Mouse (Mus musculus): ENCODE data around the gene P3h1. TPM values are rescaled to one million over a fixed set of nuclear protein-coding genes. Genes with fewer than 3 reads are reported as not detected.

The P3h1 gene
- polyA plus RNA-seq, 1 experiment from 2014 or later: 12.1 TPM

DNA sequence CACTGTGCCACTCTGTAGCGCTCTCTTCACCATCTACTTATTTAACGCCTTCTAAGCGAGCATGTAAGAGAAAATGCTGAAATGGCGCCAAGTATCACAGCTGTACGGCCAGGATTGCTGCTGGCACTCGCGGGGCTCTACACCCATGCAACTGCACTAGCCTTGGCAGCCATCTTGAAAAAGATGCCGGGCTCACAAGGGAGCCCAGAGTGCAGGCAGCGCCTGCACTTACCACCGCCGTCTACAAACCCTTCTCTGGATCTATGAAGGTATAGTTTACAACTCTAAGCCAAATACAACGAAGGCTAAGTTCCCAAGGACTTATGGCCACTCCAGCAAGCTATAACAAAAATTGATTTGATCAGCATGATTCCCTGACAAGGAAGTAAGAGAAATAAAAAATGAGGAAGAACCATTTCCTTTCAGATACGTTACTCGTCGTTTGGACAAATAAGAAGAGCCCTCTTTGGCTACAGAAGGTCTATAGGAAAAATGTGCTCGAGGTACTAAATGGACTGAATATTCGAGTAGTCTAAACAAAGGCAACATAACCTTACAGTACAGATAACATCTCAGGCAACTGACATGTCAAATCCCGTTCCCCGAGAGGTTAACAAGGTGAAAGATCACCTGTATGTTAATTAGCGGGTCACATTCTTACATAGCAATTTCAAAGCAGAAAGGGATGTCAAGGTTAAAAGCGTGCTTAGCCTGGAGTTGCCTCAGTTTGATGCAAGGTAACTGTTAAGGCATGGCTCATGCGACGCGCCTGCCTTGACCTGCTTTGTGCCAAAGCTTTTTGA, 60.3 kb downstream of the P3h1 start:
- no peak for TF ChIP-seq CTCF (IDR thresholded peaks at IDR 0.05; ENCODE audit: low read depth)
- peak; percentile 25; the same call in 1 of the 2 replicates for TF ChIP-seq EP300 (IDR thresholded peaks at IDR 0.05; ENCODE audit: low read depth)
- Histone ChIP-seq H3K4me3 (ENCODE audit: low read depth, low read length) (peak overlapping the region; percentile 88), H3K27ac (ENCODE audit: low read depth) (peak overlapping the region; percentile 81), H3K9ac (replicated peaks) (peak overlapping the region; percentile 85), H3K4me2 (ENCODE audit: low read depth, low read length) (peak overlapping the region; percentile 97), H3K27me3 (ENCODE audit: insufficient read depth, low read length) (no peaks in the 10 kb centered on the region), H3K9me3 (ENCODE audit: low read length) (no peaks in the 10 kb centered on the region), H3K36me3 (replicated peaks; ENCODE audit: insufficient read depth, low read length) (peaks cover 6% of the 10 kb centered on the region), H3K4me1 (ENCODE audit: insufficient read depth) (peaks cover 15% of the 10 kb centered on the region)
- ATAC-seq (no peak), DNase-seq (peak; percentile 64)
- WGBS (ENCODE audit: insufficient replicate concordance): under 1% methylated on average over 24 of the region's 24 CpGs

DNA sequence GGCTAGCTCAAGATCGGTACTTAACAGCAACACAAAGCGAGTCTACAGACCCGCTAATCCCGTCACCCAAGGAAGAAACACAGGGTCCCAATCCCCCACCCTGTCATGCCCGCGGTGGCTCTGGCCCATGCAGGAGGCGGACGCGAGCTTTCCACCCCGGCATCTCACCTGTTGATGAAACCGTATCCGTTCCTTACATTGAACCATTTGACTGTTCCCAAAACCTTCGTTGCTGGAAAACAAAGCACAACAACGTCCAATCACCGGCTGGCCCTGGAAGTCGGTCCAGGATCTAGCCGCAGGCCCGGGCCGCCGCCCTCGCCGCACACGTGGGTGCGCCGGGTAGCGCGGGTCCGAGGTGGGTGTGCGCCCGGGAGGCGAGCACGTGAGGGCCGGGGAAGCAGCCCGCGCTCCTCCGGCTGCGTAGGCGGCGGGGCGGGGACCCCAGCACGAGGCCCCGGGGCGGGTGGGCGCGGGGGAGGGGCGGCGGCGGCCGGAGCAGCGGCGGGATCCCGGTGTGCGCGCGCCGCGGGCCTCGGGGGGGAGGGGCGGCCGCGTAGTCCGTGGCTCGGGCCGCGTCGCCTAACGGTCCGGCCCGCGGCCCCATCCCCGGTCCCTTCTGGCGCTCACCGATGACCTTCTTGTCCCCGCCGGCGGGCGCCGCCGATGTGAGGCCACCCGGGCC, 61.0 kb downstream of the P3h1 start:
- peak; percentile 32 for ATAC-seq
- Histone ChIP-seq H3K36me3 (replicated peaks; ENCODE audit: insufficient read depth, low read length) (peaks cover 6% of the 10 kb centered on the region), H3K4me2 (ENCODE audit: low read depth, low read length) (peak overlapping the region; percentile 97), H3K27me3 (ENCODE audit: insufficient read depth, low read length) (no peaks in the 10 kb centered on the region), H3K4me3 (ENCODE audit: low read depth, low read length) (peak overlapping the region; percentile 88), H3K27ac (ENCODE audit: low read depth) (peak overlapping the region; percentile 81), H3K9me3 (ENCODE audit: low read length) (no peaks in the 10 kb centered on the region), H3K4me1 (ENCODE audit: insufficient read depth) (peaks cover 15% of the 10 kb centered on the region), H3K9ac (replicated peaks) (peak overlapping the region; percentile 85)
- peak; percentile 66 for DNase-seq
- TF ChIP-seq CTCF (IDR thresholded peaks at IDR 0.05; ENCODE audit: low read depth): no peak
- TF ChIP-seq EP300 (IDR thresholded peaks at IDR 0.05; ENCODE audit: low read depth): no peak
- under 1% methylated on average over 43 of the region's 80 CpGs for WGBS (ENCODE audit: insufficient replicate concordance)

DNA sequence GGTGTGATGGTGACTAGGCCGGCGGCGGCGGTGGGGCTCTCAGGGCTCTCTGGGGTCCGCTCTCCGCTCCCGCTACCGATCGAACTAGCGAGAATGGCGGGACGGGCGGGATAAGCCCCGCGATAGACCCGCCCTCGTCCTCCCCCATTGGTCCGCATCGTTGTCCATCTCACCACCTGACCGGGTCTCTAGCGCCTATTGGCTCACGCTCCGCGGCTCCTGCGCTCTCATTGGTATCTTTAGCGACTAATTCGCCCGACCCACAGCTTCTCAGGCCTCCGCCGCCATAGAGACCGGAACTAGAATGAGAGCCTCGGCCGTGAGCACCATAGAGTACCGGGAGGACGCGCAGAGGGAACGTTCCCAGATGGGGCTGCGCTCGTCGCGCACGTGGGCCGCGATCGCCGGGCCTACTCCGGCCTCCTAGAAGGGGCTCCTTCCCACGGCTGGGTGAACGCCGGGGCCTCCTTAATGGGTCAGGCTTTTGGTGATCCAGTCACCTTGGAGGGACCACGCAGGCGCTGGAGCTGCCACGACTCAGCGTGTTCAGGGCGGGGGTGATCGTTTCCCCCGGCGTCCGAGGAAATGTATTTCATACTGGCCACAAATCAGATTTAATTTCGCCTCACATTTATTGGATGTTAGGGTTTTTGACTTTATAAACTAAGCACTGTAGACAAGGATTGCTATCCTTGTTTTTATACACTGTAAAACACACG, 61.9 kb downstream of the P3h1 start, which contains the start of gene Ybx1:
Gene Ybx1, minus strand, starts transcription at position 190 of the 719 bp plus-strand sequence.
- DNase-seq: peak; percentile 99
- under 1% methylated on average over 56 of the region's 61 CpGs for WGBS (ENCODE audit: insufficient replicate concordance)

DNA sequence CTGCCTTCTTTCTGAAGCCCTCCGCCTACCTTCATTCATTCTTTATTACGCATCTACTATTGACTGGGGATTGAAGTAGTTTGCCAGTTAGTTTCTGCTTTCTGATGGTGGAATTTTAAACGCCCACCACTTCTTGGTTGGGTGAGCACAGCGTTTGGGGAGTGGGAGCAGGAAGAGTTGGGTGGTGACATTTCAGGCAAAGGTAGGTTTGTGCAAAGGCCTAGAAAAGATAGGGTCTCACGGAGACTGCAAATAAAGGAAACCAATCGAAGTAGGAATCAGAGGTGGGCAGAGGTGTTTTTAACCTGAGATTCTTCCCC, 62.4 kb downstream of the P3h1 start:
- ATAC-seq (no peak), DNase-seq (no peak)
- Histone ChIP-seq H3K4me3 (ENCODE audit: low read depth, low read length) (peak overlapping the region; percentile 88), H3K27ac (ENCODE audit: low read depth) (0 out of 2 replicates have a peak overlapping the region, but pooled peaks have one; percentile 46), H3K9me3 (ENCODE audit: low read length) (no peaks in the 10 kb centered on the region), H3K36me3 (replicated peaks; ENCODE audit: insufficient read depth, low read length) (0 out of 2 replicates have a peak, but pooled peaks cover 3% of the 10 kb centered on the region), H3K4me2 (ENCODE audit: low read depth, low read length) (peak overlapping the region; percentile 72), H3K9ac (replicated peaks) (peak overlapping the region; percentile 67), H3K4me1 (ENCODE audit: insufficient read depth) (peaks cover 15% of the 10 kb centered on the region), H3K27me3 (ENCODE audit: insufficient read depth, low read length) (no peaks in the 10 kb centered on the region)
- WGBS (ENCODE audit: insufficient replicate concordance): 6% methylated on average over 6 of the region's 6 CpGs
- TF ChIP-seq CTCF (IDR thresholded peaks at IDR 0.05; ENCODE audit: low read depth): no peak

More for the DNA sequence above, 61.9 kb downstream of the P3h1 start, which contains the start of gene Ybx1:
- H3K4me3 ChIP-seq (ENCODE audit: low read depth, low read length): peak within 1 kb of the TSS; percentile 88
- peak within 1 kb of the TSS; percentile 85 for H3K9ac ChIP-seq (replicated peaks)
- peak; percentile 99 for ATAC-seq
- peak within 1 kb of the TSS; percentile 81 for H3K27ac ChIP-seq (ENCODE audit: low read depth)
- H3K36me3 ChIP-seq (replicated peaks; ENCODE audit: insufficient read depth, low read length): peaks cover 6% of the 10 kb centered on the region
- H3K4me1 ChIP-seq (ENCODE audit: insufficient read depth): peaks cover 15% of the 10 kb centered on the region
- peak within 1 kb of the TSS; percentile 97 for H3K4me2 ChIP-seq (ENCODE audit: low read depth, low read length)
- H3K27me3 ChIP-seq (ENCODE audit: insufficient read depth, low read length): no peaks in the 10 kb centered on the region
- no peak for TF ChIP-seq CTCF (IDR thresholded peaks at IDR 0.05; ENCODE audit: low read depth)
- TF ChIP-seq EP300 (IDR thresholded peaks at IDR 0.05; ENCODE audit: low read depth): peak; percentile 26; the same call in 1 of the 2 replicates
- no peaks in the 10 kb centered on the region for H3K9me3 ChIP-seq (ENCODE audit: low read length)

DNA sequence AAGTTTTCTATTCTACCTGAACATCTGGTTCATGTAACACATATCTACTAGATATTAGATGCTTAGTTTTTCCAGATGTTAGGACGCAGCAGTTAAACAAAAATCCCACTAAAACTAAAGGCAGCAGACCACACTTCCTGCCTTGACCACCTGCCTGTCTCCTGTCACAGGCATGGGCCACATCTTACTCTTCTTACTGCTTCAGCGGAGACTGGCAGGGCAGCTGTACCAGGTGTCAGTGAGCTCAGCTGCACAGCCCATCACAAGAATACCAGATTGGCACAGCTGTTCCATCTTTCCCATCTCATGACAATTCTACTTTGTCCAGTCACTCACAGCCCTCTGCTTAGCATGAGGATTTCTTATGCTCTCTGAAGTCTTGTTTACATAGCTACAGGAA, 64.6 kb downstream of the P3h1 start:
- Histone ChIP-seq H3K4me1 (ENCODE audit: insufficient read depth) (peaks cover 8% of the 10 kb centered on the region), H3K4me3 (ENCODE audit: low read depth, low read length) (no peak overlapping the region), H3K4me2 (ENCODE audit: low read depth, low read length) (no peak overlapping the region), H3K36me3 (replicated peaks; ENCODE audit: insufficient read depth, low read length) (no peaks in the 10 kb centered on the region), H3K9ac (replicated peaks) (no peak overlapping the region), H3K9me3 (ENCODE audit: low read length) (no peaks in the 10 kb centered on the region), H3K27ac (ENCODE audit: low read depth) (no peak overlapping the region), H3K27me3 (ENCODE audit: insufficient read depth, low read length) (no peaks in the 10 kb centered on the region)
- ATAC-seq: no peak
- no peak for TF ChIP-seq EP300 (IDR thresholded peaks at IDR 0.05; ENCODE audit: low read depth)
- TF ChIP-seq CTCF (IDR thresholded peaks at IDR 0.05; ENCODE audit: low read depth): no peak
- 83% methylated on average over 2 of the region's 2 CpGs for WGBS (ENCODE audit: insufficient replicate concordance)
- no peak for DNase-seq

Other genes with a start within 250 kb of the P3h1 start
- gene Slc2a1, start 124.2 kb upstream of the P3h1 start, polyA plus RNA-seq (2015; fragmentation: Nextera tagmentation; extraction: Ambion mirVana): 25.4 and 29.6 TPM in 2 replicates
- 1.8 and 2.1 TPM in 2 replicates for gene Zfp691, start 58.7 kb upstream of the P3h1 start, polyA plus RNA-seq (2015; fragmentation: Nextera tagmentation; extraction: Ambion mirVana)
- 125 and 144 TPM in 2 replicates for gene Ermap, start 42.9 kb upstream of the P3h1 start, polyA plus RNA-seq (2015; fragmentation: Nextera tagmentation; extraction: Ambion mirVana)
- gene Svbp, start 37.6 kb upstream of the P3h1 start, polyA plus RNA-seq (2015; fragmentation: Nextera tagmentation; extraction: Ambion mirVana): 54.8 and 61.3 TPM in 2 replicates
- gene Tmem269, start 14.7 kb upstream of the P3h1 start, polyA plus RNA-seq (2015; fragmentation: Nextera tagmentation; extraction: Ambion mirVana): not detected in 2 replicates
- gene AU022252, start 203 bp upstream of the P3h1 start, polyA plus RNA-seq (2015; fragmentation: Nextera tagmentation; extraction: Ambion mirVana): 26.6 and 27.8 TPM in 2 replicates
- not detected in 2 replicates for gene Cldn19, start 22.5 kb downstream of the P3h1 start, polyA plus RNA-seq (2015; fragmentation: Nextera tagmentation; extraction: Ambion mirVana)
- 170 and 207 TPM in 2 replicates for gene Ybx1, start 61.7 kb downstream of the P3h1 start, polyA plus RNA-seq (2015; fragmentation: Nextera tagmentation; extraction: Ambion mirVana)
- gene Ppih, start 87.6 kb downstream of the P3h1 start, polyA plus RNA-seq (2015; fragmentation: Nextera tagmentation; extraction: Ambion mirVana): 24.7 and 28.4 TPM in 2 replicates
- 2.4 and 2.9 TPM in 2 replicates for gene Ccdc30, start 182.6 kb downstream of the P3h1 start, polyA plus RNA-seq (2015; fragmentation: Nextera tagmentation; extraction: Ambion mirVana)
- 33.0 and 37.0 TPM in 2 replicates for gene Ppcs, start 189.5 kb downstream of the P3h1 start, polyA plus RNA-seq (2015; fragmentation: Nextera tagmentation; extraction: Ambion mirVana)
- gene Zmynd12, start 189.9 kb downstream of the P3h1 start, polyA plus RNA-seq (2015; fragmentation: Nextera tagmentation; extraction: Ambion mirVana): 1.3 TPM in 2 replicates

All from liver, postnatal 0 days (tissue).